Mouse (Mus musculus) stomach, postnatal 0 days (tissue): ENCODE data around the gene Nop10. TPM values are rescaled to one million over a fixed set of nuclear protein-coding genes. Genes with fewer than 3 reads are reported as not detected.

Experiments used
- ATAC-seq: fragments of 200-750 bp; cut with Nextera tagmentation; 2 replicates; pipeline ENCODE4 v1.8.0; 2017; ENCODE audit not compliant: low FRiP score, low TSS enrichment
- DNase-seq: peaks from one replicate; pipeline ENCODE4 v3.0.0-alpha.2; 2016; ENCODE audit warnings: low spot score
- H3K27ac ChIP-seq: fragments of 300-500 bp; sonication (generic); replicated peaks from 2 replicates; pipeline ENCODE4 v1.5.1; 2014; ENCODE audit warnings: mild to moderate bottlenecking, control low read depth
- H3K27me3 ChIP-seq: fragments of 300-500 bp; sonication (generic); 2 replicates; pipeline ENCODE4 v1.6.1; 2014; ENCODE audit warnings: low read length; ENCODE audit not compliant: control insufficient read depth, insufficient read depth
- H3K36me3 ChIP-seq: fragments of 300-500 bp; sonication (generic); 2 replicates; pipeline ENCODE4 v1.6.1; 2014; ENCODE audit warnings: low read length, mixed read lengths; ENCODE audit not compliant: control insufficient read depth, insufficient read depth
- H3K4me1 ChIP-seq: fragments of 300-500 bp; sonication (generic); replicated peaks from 2 replicates; pipeline ENCODE4 v1.6.1; 2014; ENCODE audit warnings: antibody characterized with exemption; ENCODE audit not compliant: control insufficient read depth, insufficient read depth
- H3K4me2 ChIP-seq: fragments of 300-500 bp; sonication (generic); replicated peaks from 2 replicates; pipeline ENCODE4 v1.6.1; 2014; ENCODE audit warnings: low read depth, mild to moderate bottlenecking, control low read depth, moderate library complexity
- H3K4me3 ChIP-seq: fragments of 300-500 bp; sonication (generic); 2 replicates; pipeline ENCODE4 v1.5.1; 2014; ENCODE audit warnings: low read depth, low read length, control low read depth
- H3K9ac ChIP-seq: fragments of 300-500 bp; sonication (generic); 2 replicates; pipeline ENCODE4 v1.6.1; 2014; ENCODE audit warnings: mild to moderate bottlenecking, low read length, control low read depth, mixed read lengths
- H3K9me3 ChIP-seq: fragments of 300-500 bp; sonication (generic); 2 replicates; pipeline ENCODE4 v1.6.1; 2016; ENCODE audit warnings: low read length; ENCODE audit not compliant: control insufficient read depth
- CTCF ChIP-seq: IDR thresholded peaks from 2 replicates; pipeline ENCODE4 v1.5.1; 2016; ENCODE audit warnings: antibody characterized with exemption, low read depth, mild to moderate bottlenecking, moderate library complexity
- EP300 ChIP-seq: optimal IDR thresholded peaks from 2 replicates; pipeline ENCODE3; 2016; ENCODE audit warnings: antibody characterized with exemption
- WGBS: fragments of 180-500 bp; shearing (Covaris S2); extraction: QIAGEN DNeasy Blood & Tissue Kit; methylation state at CpG from one replicate; pipeline ENCODE4 v1.1.7; 2014; 5-methylcytosine and 5-hydroxymethylcytosine counted together
- polyA plus RNA-seq: library from polyadenylated mRNA; unstranded; fragments of >200 nt; fragmentation: Nextera tagmentation; extraction: Ambion mirVana; gene quantifications from 2 replicates; pipeline ENCODE4 v1.2.1, GENCODE M21; 2015

The Nop10 gene
- polyA plus RNA-seq, 1 experiment from 2014 or later: 172 TPM

DNA sequence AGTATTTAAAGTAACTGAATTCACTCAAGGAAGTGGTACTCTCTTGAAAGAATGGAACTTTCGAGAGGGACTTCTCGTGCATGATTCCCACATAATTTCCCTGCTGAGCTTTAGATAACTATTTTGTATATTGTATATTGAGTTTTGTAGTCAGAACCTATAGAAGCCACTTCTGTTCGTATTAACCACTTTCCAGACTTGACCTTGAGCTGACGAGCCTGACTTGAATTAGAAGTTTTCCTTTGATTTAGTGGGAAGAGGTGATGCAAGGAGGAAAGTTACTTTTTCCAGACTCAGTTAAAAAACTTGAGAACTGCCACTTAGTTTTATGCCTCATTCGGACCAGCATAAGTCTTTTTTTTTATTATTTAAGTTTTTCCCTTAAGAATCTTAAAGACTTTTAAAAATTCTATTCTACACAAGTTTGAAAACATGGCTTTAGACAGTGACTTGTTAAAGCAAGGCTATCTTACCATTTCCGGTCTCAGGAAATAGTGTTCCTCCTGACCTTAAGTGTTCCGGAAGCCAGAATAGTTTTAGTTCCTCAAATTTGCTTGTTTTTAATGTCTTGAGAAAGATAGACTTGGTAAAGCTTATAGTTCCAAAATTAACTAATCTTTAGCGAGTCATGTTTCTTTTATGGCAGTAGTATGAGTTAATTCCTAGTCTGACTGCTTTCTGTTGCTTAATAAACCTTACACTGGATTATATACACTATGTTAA, 6.0 kb downstream of the Nop10 start:
- ATAC-seq: no peak
- no peaks in the 10 kb centered on the region for H3K36me3 ChIP-seq
- no peaks in the 10 kb centered on the region for H3K27me3 ChIP-seq
- TF ChIP-seq CTCF (no peak), EP300 (no peak)
- H3K4me3 ChIP-seq: peak overlapping the region; percentile 84
- H3K4me1 ChIP-seq: no peaks in the 10 kb centered on the region
- peak overlapping the region; percentile 85; the same call in 1 of the 2 replicates for H3K4me2 ChIP-seq
- H3K9ac ChIP-seq: no peak overlapping the region
- H3K27ac ChIP-seq: no peak overlapping the region
- DNase-seq: no peak
- WGBS: 73% methylated on average over 8 of the region's 8 CpGs
- no peaks in the 10 kb centered on the region for H3K9me3 ChIP-seq

DNA sequence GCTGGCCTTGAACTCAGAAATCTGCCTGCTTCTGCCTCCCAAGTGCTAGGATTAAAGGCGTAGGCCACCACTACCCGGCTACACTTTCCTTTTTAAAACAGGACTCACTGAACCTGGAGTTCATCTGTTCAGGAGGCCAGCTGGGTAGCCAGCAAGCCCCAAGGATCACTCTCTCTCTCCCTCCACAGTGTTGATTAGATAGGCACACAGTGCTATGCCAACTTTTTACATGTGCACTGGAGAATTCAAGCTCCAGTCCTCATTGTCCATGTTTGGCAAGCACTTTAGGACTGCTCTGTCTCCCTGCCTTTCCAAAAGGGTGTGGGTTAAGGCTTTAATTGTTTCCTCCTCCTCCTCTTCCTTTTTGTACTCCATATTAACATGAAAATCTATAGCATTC, 8.3 kb downstream of the Nop10 start:
- no peak for TF ChIP-seq EP300
- TF ChIP-seq CTCF: no peak
- Histone ChIP-seq H3K4me1 (no peaks in the 10 kb centered on the region), H3K27me3 (no peaks in the 10 kb centered on the region), H3K9me3 (no peaks in the 10 kb centered on the region), H3K36me3 (no peaks in the 10 kb centered on the region), H3K9ac (no peak overlapping the region), H3K4me3 (no peak overlapping the region), H3K27ac (no peak overlapping the region), H3K4me2 (no peak overlapping the region)
- DNase-seq: no peak
- ATAC-seq: no peak
- 92% methylated on average over 2 of the region's 2 CpGs for WGBS

DNA sequence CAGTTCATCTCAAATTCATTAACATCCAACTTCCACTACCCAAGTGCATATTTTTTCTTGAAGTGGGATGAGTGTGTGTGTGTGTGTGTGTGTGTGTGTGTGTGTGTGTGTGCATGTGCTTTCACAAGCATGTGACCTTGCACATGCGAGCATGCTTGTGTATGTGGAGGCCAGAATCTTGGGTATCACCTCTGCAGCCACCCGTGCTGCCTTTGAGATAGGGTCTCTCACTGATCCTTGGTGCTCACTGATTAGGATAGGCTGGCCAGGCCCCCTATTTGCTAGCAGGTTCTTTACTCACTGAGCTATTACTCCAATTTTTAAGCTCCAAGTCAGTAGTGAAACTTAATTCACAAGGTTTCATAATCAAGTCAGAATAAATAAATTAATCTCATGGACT, 11.2 kb downstream of the Nop10 start:
- Histone ChIP-seq H3K9me3 (no peaks in the 10 kb centered on the region), H3K9ac (no peak overlapping the region), H3K4me1 (no peaks in the 10 kb centered on the region), H3K4me3 (no peak overlapping the region), H3K36me3 (no peaks in the 10 kb centered on the region), H3K4me2 (no peak overlapping the region), H3K27ac (no peak overlapping the region), H3K27me3 (no peaks in the 10 kb centered on the region)
- no peak for DNase-seq
- TF ChIP-seq CTCF (no peak), EP300 (no peak)
- no peak for ATAC-seq
- WGBS: 96% methylated on average over 2 of the region's 2 CpGs

DNA sequence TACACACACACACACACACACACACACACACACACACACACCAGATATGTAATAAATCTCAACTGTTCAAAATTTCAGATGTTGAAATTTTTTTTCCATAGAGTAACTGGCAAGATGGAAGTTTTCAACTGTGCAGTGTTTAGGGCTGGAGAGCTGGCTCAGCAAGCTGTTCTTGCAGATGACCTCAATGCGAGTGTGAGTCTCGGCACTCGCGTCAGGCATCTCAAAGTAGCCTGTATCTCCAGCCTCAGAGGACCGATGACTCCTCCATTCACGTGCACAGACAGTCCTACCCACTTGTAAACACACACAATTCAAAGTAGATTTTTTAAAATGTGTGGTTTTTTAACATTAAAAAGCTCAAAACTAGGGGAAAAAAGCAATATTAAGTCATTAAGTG, 11.7 kb downstream of the Nop10 start:
- no peaks in the 10 kb centered on the region for H3K27me3 ChIP-seq
- 89% methylated on average over 6 of the region's 6 CpGs for WGBS

DNA sequence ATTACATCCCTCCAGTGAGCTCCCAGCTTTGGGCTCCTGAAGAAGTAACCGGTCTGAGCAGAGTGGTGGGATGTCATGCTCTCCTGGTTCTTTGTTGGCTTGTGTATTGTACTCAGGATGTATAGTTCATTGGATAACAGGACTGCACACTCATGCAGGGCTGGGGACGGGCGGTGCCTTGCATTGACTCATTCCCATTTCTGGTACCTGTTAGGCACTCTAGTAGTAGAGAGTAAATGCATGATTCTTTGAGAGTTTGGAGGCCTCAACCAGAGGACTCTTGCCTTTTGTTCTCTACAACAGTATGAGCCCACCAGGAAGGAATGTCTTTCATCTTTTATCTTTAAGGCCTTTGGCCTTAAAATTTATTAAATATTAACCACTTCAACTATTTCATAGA, 15.1 kb downstream of the Nop10 start:
- ATAC-seq: 0 out of 2 replicates have a peak, but pooled peaks have one; percentile 54

More for the DNA sequence above, 11.7 kb downstream of the Nop10 start:
- Histone ChIP-seq H3K27ac (no peak overlapping the region), H3K4me2 (no peak overlapping the region), H3K4me1 (no peaks in the 10 kb centered on the region), H3K9me3 (no peaks in the 10 kb centered on the region), H3K36me3 (no peaks in the 10 kb centered on the region), H3K9ac (no peak overlapping the region), H3K4me3 (no peak overlapping the region)
- no peak for DNase-seq
- TF ChIP-seq CTCF (no peak), EP300 (no peak)
- no peak for ATAC-seq

DNA sequence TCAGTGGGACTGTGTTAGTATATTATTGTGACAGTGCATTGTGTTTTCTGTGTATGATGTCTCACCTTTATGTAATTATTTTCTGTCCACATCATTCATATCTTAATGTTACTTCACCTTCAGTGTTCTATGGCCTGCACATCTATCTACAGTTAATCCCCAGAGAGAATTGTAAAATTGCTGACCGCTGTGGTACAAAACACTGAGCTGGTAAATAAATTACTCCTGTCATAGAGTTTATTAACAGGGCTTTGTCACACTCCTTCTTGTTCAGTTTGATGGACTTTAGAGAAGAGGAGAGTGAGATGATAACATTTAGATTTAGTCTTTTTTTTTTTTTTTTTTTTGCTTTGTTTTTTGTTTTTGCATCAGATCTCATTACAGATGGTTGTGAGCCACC, 21.1 kb downstream of the Nop10 start:
- Histone ChIP-seq H3K36me3 (no peaks in the 10 kb centered on the region), H3K27ac (no peak overlapping the region), H3K9ac (no peak overlapping the region), H3K4me2 (no peak overlapping the region), H3K9me3 (no peaks in the 10 kb centered on the region), H3K27me3 (no peaks in the 10 kb centered on the region), H3K4me1 (no peaks in the 10 kb centered on the region; the same call in 1 of the 2 replicates), H3K4me3 (no peak overlapping the region)
- ATAC-seq (no peak), DNase-seq (no peak)
- WGBS: 81% methylated on average over 1 of the region's 1 CpGs
- TF ChIP-seq EP300: no peak
- no peak for TF ChIP-seq CTCF

More for the DNA sequence above, 15.1 kb downstream of the Nop10 start:
- TF ChIP-seq CTCF (no peak), EP300 (no peak)
- Histone ChIP-seq H3K4me1 (no peaks in the 10 kb centered on the region), H3K4me3 (no peak overlapping the region), H3K9me3 (no peaks in the 10 kb centered on the region), H3K9ac (no peak overlapping the region), H3K36me3 (no peaks in the 10 kb centered on the region), H3K4me2 (no peak overlapping the region), H3K27me3 (no peaks in the 10 kb centered on the region), H3K27ac (no peak overlapping the region)
- 78% methylated on average over 3 of the region's 3 CpGs for WGBS
- no peak for DNase-seq
